Mouse (Mus musculus): ENCODE data around the gene Arhgef9. TPM values are rescaled to one million over a fixed set of nuclear protein-coding genes. Genes with fewer than 3 reads are reported as not detected.

The Arhgef9 gene
- 16.9 TPM for polyA plus RNA-seq (2014; fragmentation: Illumina TruSeq; extraction: RNeasy Lipid Tissue Mini Kit (QIAGEN cat#74804); ENCODE audit: low read depth, low replicate concordance)

GRCm38 (mm10) chrX:95196104-95196919, at the start of gene Arhgef9:
TSS of gene Arhgef9 (minus strand) at chrX:95196856.

DNA sequence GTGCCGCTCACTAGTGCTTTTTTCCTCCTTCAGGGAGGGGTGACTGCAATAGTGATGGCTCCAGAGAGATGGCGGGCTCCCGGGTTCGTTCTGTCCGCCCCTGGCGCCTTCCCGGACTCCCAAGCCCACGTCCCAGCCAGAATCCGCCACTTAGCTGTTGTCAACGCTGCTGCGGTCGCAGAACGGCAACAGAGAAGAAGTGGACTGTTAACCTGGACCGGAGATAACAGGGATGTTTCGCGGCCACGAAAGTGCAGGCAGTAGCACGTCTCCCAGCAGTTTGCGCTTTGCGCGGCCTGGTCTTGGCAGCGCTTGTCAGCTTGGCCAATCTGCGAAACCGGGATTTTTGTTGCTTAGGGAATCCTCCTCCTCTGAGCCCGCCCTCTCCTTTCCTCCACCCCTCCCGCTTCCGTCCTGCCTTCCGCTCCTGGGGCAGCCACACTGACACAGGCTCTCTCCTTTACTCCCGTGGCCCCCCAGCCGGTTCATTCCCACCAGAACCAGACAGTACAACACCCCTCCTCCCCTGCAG, 170.2 kb downstream of the Arhgef9 start, which contains the start of gene Spin4:
Gene Spin4 (minus strand): TSS at position 322 of the 532 bp plus-strand sequence.

Other genes starting within 250 kb of the Arhgef9 start
- gene Spin4, start 170.2 kb downstream of the Arhgef9 start, polyA plus RNA-seq (2014; fragmentation: Illumina TruSeq; extraction: RNeasy Lipid Tissue Mini Kit (QIAGEN cat#74804); ENCODE audit: low read depth, low replicate concordance): 3.4 TPM
- gene Amer1, start 248.0 kb upstream of the Arhgef9 start, polyA plus RNA-seq (2014; fragmentation: Illumina TruSeq; extraction: RNeasy Lipid Tissue Mini Kit (QIAGEN cat#74804); ENCODE audit: low read depth, low replicate concordance): 9.1 TPM

Measured in adrenal gland, adult 10 weeks (tissue).